Mouse (Mus musculus) stomach, embryonic 14.5 days (tissue): ENCODE measurements at regions not wholly inside any gene's neighbourhood (a gene's known extent, or its start where the extent isn't known, plus 50 kb on each side); places are given as distances from the start of the nearest gene placed in this dataset.

ENCODE experiments used
- ATAC-seq: fragments of 200-750 bp; cut with Nextera tagmentation; 2 replicates; pipeline ENCODE4 v1.8.0; 2017; ENCODE audit warnings: low read depth, moderate TSS enrichment; ENCODE audit not compliant: insufficient number of reproducible peaks, insufficient read depth, low FRiP score
- H3K27ac ChIP-seq: fragments of 300-500 bp; sonication (generic); 2 replicates; pipeline ENCODE4 v1.5.1; 2014; ENCODE audit warnings: mild to moderate bottlenecking, low read length, moderate library complexity, mixed read lengths
- H3K27me3 ChIP-seq: fragments of 300-500 bp; sonication (generic); 2 replicates; pipeline ENCODE4 v1.6.1; 2014; ENCODE audit warnings: low read length, control low read depth, mixed read lengths; ENCODE audit not compliant: control insufficient read depth, insufficient read depth
- H3K36me3 ChIP-seq: fragments of 300-500 bp; sonication (generic); 2 replicates; pipeline ENCODE4 v1.6.1; 2014; ENCODE audit warnings: mild to moderate bottlenecking, control low read depth, low read length, moderate library complexity, mixed read lengths; ENCODE audit not compliant: control insufficient read depth, insufficient read depth
- H3K4me1 ChIP-seq: fragments of 300-500 bp; sonication (generic); 2 replicates; pipeline ENCODE4 v1.6.1; 2014; ENCODE audit warnings: low read length, control low read depth, mixed read lengths; ENCODE audit not compliant: control insufficient read depth, insufficient read depth
- H3K4me2 ChIP-seq: fragments of 300-500 bp; sonication (generic); replicated peaks from 2 replicates; pipeline ENCODE4 v1.6.1; 2014; ENCODE audit warnings: low read depth, low read length, control low read depth
- H3K4me3 ChIP-seq: fragments of 300-500 bp; sonication (generic); 2 replicates; pipeline ENCODE4 v1.5.1; 2014; ENCODE audit warnings: low read depth, low read length, control low read depth
- H3K9ac ChIP-seq: fragments of 300-500 bp; sonication (generic); replicated peaks from 2 replicates; pipeline ENCODE4 v1.6.1; 2014; ENCODE audit warnings: low read depth, mild to moderate bottlenecking, control low read depth, low read length, moderate library complexity, mixed read lengths
- H3K9me3 ChIP-seq: fragments of 300-500 bp; sonication (generic); 2 replicates; pipeline ENCODE4 v1.6.1; 2016; ENCODE audit warnings: low read depth, low read length, control low read depth; ENCODE audit not compliant: control insufficient read depth
- WGBS: fragments of 180-500 bp; shearing (Covaris S2); extraction: QIAGEN DNeasy Blood & Tissue Kit; methylation state at CpG from one replicate; pipeline ENCODE4 v1.1.7; 2014; 5-methylcytosine and 5-hydroxymethylcytosine counted together

- Histone ChIP-seq H3K36me3 (no peaks in the 10 kb centered on the region), H3K9me3 (no peaks in the 10 kb centered on the region), H3K27me3 (no peaks in the 10 kb centered on the region), H3K27ac (no peak overlapping the region), H3K4me1 (no peaks in the 10 kb centered on the region), H3K4me3 (no peak overlapping the region), H3K4me2 (no peak overlapping the region), H3K9ac (no peak overlapping the region)
- no peak for ATAC-seq
- WGBS = 27% methylated on average over 4 of the region's 4 CpGs
Observed at GRCm38 (mm10) chr1:136725242-136725641, 100.5 kb downstream of the Zfp281 start.

DNA sequence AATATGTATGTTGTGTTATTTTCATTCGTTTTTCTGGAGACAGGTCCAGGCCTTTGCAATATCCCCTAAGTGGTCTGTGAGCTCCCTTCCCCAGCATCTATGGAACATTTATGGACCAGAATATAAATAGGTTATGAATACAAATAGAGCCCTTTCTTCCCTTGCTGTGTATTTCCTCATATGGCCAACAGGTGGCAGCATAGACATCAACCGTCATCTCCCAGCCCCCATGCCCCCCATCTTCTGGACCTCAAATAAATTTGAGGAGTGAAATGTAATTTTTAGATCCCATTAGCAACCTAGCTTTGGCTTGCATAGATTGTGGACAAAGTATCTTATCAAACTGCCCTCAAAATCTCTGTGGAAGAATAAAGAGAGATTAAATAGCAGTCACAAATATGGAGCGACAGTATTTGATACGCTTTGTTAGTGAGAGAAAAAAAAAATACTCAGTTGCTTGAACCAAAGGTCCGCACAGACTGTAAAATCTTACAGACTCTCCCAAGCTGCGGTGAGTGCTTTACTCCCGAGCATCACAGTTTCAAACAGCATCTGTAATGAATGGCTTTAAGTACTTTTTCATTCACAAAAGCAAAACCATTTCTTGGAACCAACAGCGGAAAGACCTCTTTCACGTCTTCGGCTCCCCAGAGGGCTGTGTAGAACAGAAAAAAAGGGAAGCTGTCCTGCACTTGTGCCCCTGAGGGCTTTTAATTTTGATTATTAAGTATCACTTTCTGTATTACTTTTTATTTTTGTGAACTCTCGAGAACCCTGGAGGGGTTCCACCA lies 101.6 kb downstream of the Zfp281 start:
- no peaks in the 10 kb centered on the region for H3K4me1 ChIP-seq
- no peaks in the 10 kb centered on the region for H3K36me3 ChIP-seq
- no peak overlapping the region for H3K27ac ChIP-seq
- no peak overlapping the region for H3K9ac ChIP-seq
- ATAC-seq = no peak
- WGBS = 64% methylated on average over 11 of the region's 11 CpGs
- H3K4me2 ChIP-seq = no peak overlapping the region
- no peaks in the 10 kb centered on the region for H3K9me3 ChIP-seq
- no peak overlapping the region for H3K4me3 ChIP-seq
- no peaks in the 10 kb centered on the region for H3K27me3 ChIP-seq

- no peak overlapping the region for H3K27ac ChIP-seq
- no peaks in the 10 kb centered on the region for H3K36me3 ChIP-seq
- no peak overlapping the region for H3K9ac ChIP-seq
- 58% methylated on average over 7 of the region's 7 CpGs for WGBS
- H3K4me2 ChIP-seq = no peak overlapping the region
- no peaks in the 10 kb centered on the region for H3K9me3 ChIP-seq
- ATAC-seq = no peak
- no peaks in the 10 kb centered on the region for H3K4me1 ChIP-seq
- H3K27me3 ChIP-seq = no peaks in the 10 kb centered on the region
- H3K4me3 ChIP-seq = no peak overlapping the region
Observed at GRCm38 (mm10) chr1:136727868-136728631, 103.3 kb downstream of the Zfp281 start.

GRCm38 (mm10) chr1:136728632-136728944 lies 103.9 kb downstream of the Zfp281 start:
- WGBS = 82% methylated on average over 4 of the region's 4 CpGs

GRCm38 (mm10) chr1:136730638-136731037 lies 105.9 kb downstream of the Zfp281 start:
- WGBS = 50% methylated on average over 11 of the region's 11 CpGs
- Histone ChIP-seq H3K9me3 (no peaks in the 10 kb centered on the region), H3K4me1 (no peaks in the 10 kb centered on the region), H3K27me3 (no peaks in the 10 kb centered on the region), H3K4me2 (no peak overlapping the region), H3K9ac (no peak overlapping the region), H3K4me3 (no peak overlapping the region), H3K27ac (no peak overlapping the region), H3K36me3 (no peaks in the 10 kb centered on the region)
- no peak for ATAC-seq

More at GRCm38 (mm10) chr1:136728632-136728944, 103.9 kb downstream of the Zfp281 start:
- H3K9ac ChIP-seq = no peak overlapping the region
- no peaks in the 10 kb centered on the region for H3K36me3 ChIP-seq
- no peak for ATAC-seq
- H3K4me1 ChIP-seq = no peaks in the 10 kb centered on the region
- H3K27me3 ChIP-seq = no peaks in the 10 kb centered on the region
- H3K27ac ChIP-seq = no peak overlapping the region
- H3K4me2 ChIP-seq = no peak overlapping the region
- H3K4me3 ChIP-seq = no peak overlapping the region
- no peaks in the 10 kb centered on the region for H3K9me3 ChIP-seq

DNA sequence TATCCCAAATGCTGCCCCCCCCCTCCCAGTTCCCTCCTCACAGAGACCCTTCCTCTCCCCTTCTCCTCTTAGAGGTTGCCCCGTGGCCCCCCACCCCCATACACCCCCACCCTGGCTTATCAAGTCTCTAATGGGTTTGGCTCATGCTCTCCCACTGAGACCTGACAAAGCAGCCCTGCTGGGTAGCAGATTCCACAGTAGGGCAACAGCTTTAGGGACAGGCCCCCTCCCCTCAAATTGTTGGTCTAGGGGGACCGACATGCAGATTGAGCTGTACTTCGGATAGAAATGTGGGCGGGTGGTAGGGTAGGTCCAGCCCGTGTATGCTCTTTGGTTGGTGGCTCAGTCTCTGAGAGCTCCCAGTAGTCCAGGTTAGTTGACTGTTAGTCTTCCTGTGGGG lies 113.3 kb downstream of the Zfp281 start:
- Histone ChIP-seq H3K9me3 (no peaks in the 10 kb centered on the region), H3K4me3 (no peak overlapping the region), H3K4me2 (no peak overlapping the region), H3K27ac (no peak overlapping the region), H3K36me3 (no peaks in the 10 kb centered on the region), H3K27me3 (no peaks in the 10 kb centered on the region), H3K4me1 (no peaks in the 10 kb centered on the region), H3K9ac (no peak overlapping the region)
- ATAC-seq = no peak
- 36% methylated on average over 5 of the region's 5 CpGs for WGBS

GRCm38 (mm10) chr1:136739486-136739885 lies 114.8 kb downstream of the Zfp281 start:
- Histone ChIP-seq H3K9me3 (no peaks in the 10 kb centered on the region), H3K9ac (no peak overlapping the region), H3K4me3 (no peak overlapping the region), H3K4me2 (no peak overlapping the region), H3K4me1 (no peaks in the 10 kb centered on the region), H3K27me3 (no peaks in the 10 kb centered on the region), H3K36me3 (no peaks in the 10 kb centered on the region), H3K27ac (no peak overlapping the region)
- WGBS = 87% methylated on average over 5 of the region's 5 CpGs
- ATAC-seq = no peak

- no peaks in the 10 kb centered on the region for H3K27me3 ChIP-seq
- 84% methylated on average over 10 of the region's 10 CpGs for WGBS
- no peaks in the 10 kb centered on the region for H3K9me3 ChIP-seq
- ATAC-seq = no peak
- no peaks in the 10 kb centered on the region for H3K36me3 ChIP-seq
- no peak overlapping the region for H3K4me2 ChIP-seq
- H3K9ac ChIP-seq = no peak overlapping the region
- no peak overlapping the region for H3K4me3 ChIP-seq
- H3K4me1 ChIP-seq = no peaks in the 10 kb centered on the region
- no peak overlapping the region for H3K27ac ChIP-seq
Observed at GRCm38 (mm10) chr1:136741061-136741460, 116.4 kb downstream of the Zfp281 start.
